Mouse (Mus musculus): Measurements from ENCODE around the gene Nup210.
"Not testable (repeated sequence)": the region's sequence is repeated elsewhere in the genome, so short reads cannot be mapped to it uniquely, and the experiment has no call there.

The Nup210 gene

GRCm38 (mm10) chr6:91139846-91140245 lies 23.2 kb upstream of the Nup210 start:
- DNase-seq (ENCODE audit: low spot score in 2 of 2), result peak; percentile 75 to 91

GRCm38 (mm10) chr6:91137343-91137956 lies 20.8 kb upstream of the Nup210 start:
- DNase-seq (ENCODE audit: low spot score in 2 of 2), result no peak

GRCm38 (mm10) chr6:91130856-91131255 lies 14.2 kb upstream of the Nup210 start:
- DNase-seq (ENCODE audit: low spot score in 2 of 2), result no peak

GRCm38 (mm10) chr6:91128996-91129395 lies 12.4 kb upstream of the Nup210 start:
- DNase-seq (ENCODE audit: low spot score in 2 of 2), result no peak

GRCm38 (mm10) chr6:91125228-91125585 lies 8.6 kb upstream of the Nup210 start:
- no peak for DNase-seq (ENCODE audit: low spot score in 2 of 2)

GRCm38 (mm10) chr6:91124286-91125227 lies 7.9 kb upstream of the Nup210 start:
- no peak for DNase-seq (ENCODE audit: low spot score in 2 of 2)

GRCm38 (mm10) chr6:91123453-91123852 lies 6.8 kb upstream of the Nup210 start:
- DNase-seq (ENCODE audit: low spot score in 2 of 2), result no peak

GRCm38 (mm10) chr6:91121089-91121488 lies 4.5 kb upstream of the Nup210 start:
- not testable (repeated sequence) for DNase-seq (ENCODE audit: low spot score in 2 of 2)

GRCm38 (mm10) chr6:91120206-91120605 lies 3.6 kb upstream of the Nup210 start:
- DNase-seq (ENCODE audit: low spot score in 2 of 2), result no peak

GRCm38 (mm10) chr6:91118526-91118925 lies 1.9 kb upstream of the Nup210 start:
- DNase-seq (ENCODE audit: low spot score in 2 of 2), result no peak

- peak in 1 of 2 experiments; percentile 25 for DNase-seq (ENCODE audit: low spot score in 2 of 2)
Observed at GRCm38 (mm10) chr6:91117149-91117548, 520 bp upstream of the Nup210 start.

- peak; percentile 69 to 82 for DNase-seq (ENCODE audit: low spot score in 2 of 2)
Observed at GRCm38 (mm10) chr6:91115863-91116243, 776 bp downstream of the Nup210 start.

- DNase-seq (ENCODE audit: low spot score in 2 of 2), result no peak
Observed at GRCm38 (mm10) chr6:91115158-91115557, 1.5 kb downstream of the Nup210 start.

- DNase-seq (ENCODE audit: low spot score in 2 of 2), result no peak
Observed at GRCm38 (mm10) chr6:91114716-91115115, 1.9 kb downstream of the Nup210 start.

- DNase-seq (ENCODE audit: low spot score in 2 of 2), result no peak
Observed at GRCm38 (mm10) chr6:91111954-91112252, 4.7 kb downstream of the Nup210 start.

GRCm38 (mm10) chr6:91111141-91111953 lies 5.3 kb downstream of the Nup210 start:
- no peak for DNase-seq (ENCODE audit: low spot score in 2 of 2)

- DNase-seq (ENCODE audit: low spot score in 2 of 2), result peak in 1 of 2 experiments; percentile 22
Observed at GRCm38 (mm10) chr6:91110323-91111020, 6.2 kb downstream of the Nup210 start.

- DNase-seq (ENCODE audit: low spot score in 2 of 2), result no peak
Observed at GRCm38 (mm10) chr6:91109489-91109888, 7.1 kb downstream of the Nup210 start.

GRCm38 (mm10) chr6:91108917-91109450 lies 7.6 kb downstream of the Nup210 start:
- no peak for DNase-seq (ENCODE audit: low spot score in 2 of 2)

GRCm38 (mm10) chr6:91108301-91108916 lies 8.2 kb downstream of the Nup210 start:
- DNase-seq (ENCODE audit: low spot score in 2 of 2), result no peak
